Mouse (Mus musculus) limb, embryonic 13.5 days (tissue): ENCODE results near the gene Il17ra. TPM values are rescaled to one million over a fixed set of nuclear protein-coding genes. Genes with fewer than 3 reads are reported as not detected.

Source experiments
- ATAC-seq: fragments of 200-750 bp; cut with Nextera tagmentation; 2 replicates; pipeline ENCODE4 v1.8.0; 2017; ENCODE audit warnings: low read depth, moderate number of reproducible peaks, moderate TSS enrichment; ENCODE audit not compliant: low FRiP score
- H3K27ac ChIP-seq: fragments of 300-500 bp; sonication (generic); 2 replicates; pipeline ENCODE4 v1.5.1; 2015; ENCODE audit warnings: inconsistent platforms, mild to moderate bottlenecking, moderate library complexity
- H3K27me3 ChIP-seq: fragments of 300-500 bp; sonication (generic); 2 replicates; pipeline ENCODE4 v1.6.1; 2015; ENCODE audit warnings: mild to moderate bottlenecking, inconsistent platforms
- H3K36me3 ChIP-seq: fragments of 300-500 bp; sonication (generic); 2 replicates; pipeline ENCODE4 v1.6.1; 2015; ENCODE audit warnings: inconsistent platforms, mild to moderate bottlenecking, moderate library complexity
- H3K4me1 ChIP-seq: fragments of 300-500 bp; sonication (generic); 2 replicates; pipeline ENCODE4 v1.6.1; 2015; ENCODE audit warnings: inconsistent platforms
- H3K4me2 ChIP-seq: fragments of 300-500 bp; sonication (generic); replicated peaks from 2 replicates; pipeline ENCODE4 v1.6.1; 2015; ENCODE audit warnings: inconsistent platforms, mild to moderate bottlenecking, moderate library complexity
- H3K4me3 ChIP-seq: fragments of 300-500 bp; sonication (generic); 2 replicates; pipeline ENCODE4 v1.5.1; 2015; ENCODE audit warnings: moderate library complexity, mild to moderate bottlenecking, inconsistent platforms
- H3K9ac ChIP-seq: fragments of 300-500 bp; sonication (generic); 2 replicates; pipeline ENCODE4 v1.6.1; 2015; ENCODE audit warnings: mild to moderate bottlenecking, inconsistent platforms
- H3K9me3 ChIP-seq: fragments of 300-500 bp; sonication (generic); 2 replicates; pipeline ENCODE4 v1.6.1; 2016; ENCODE audit warnings: inconsistent platforms
- WGBS: fragments of 180-500 bp; shearing (Covaris S2); methylation state at CpG from one replicate; pipeline ENCODE4 v1.1.7; 2015; 5-methylcytosine and 5-hydroxymethylcytosine counted together
- polyA plus RNA-seq: library from polyadenylated mRNA; unstranded; fragments of >200 nt; fragmentation: Nextera tagmentation; extraction: Ambion mirVana; gene quantifications from 2 replicates; pipeline ENCODE4 v1.2.1, GENCODE M21; 2015

The Il17ra gene
- polyA plus RNA-seq, 1 experiment from 2014 or later = 5.4 TPM

- no peaks in the 10 kb centered on the region for H3K9me3 ChIP-seq
- no peak overlapping the region for H3K4me3 ChIP-seq
- no peak overlapping the region for H3K9ac ChIP-seq
- ATAC-seq = no peak
- peaks cover 18% of the 10 kb centered on the region for H3K4me1 ChIP-seq
- no peak overlapping the region for H3K27ac ChIP-seq
- WGBS = 62% methylated on average over 15 of the region's 15 CpGs
- H3K36me3 ChIP-seq = no peaks in the 10 kb centered on the region
- peaks cover 49% of the 10 kb centered on the region for H3K27me3 ChIP-seq
- H3K4me2 ChIP-seq = no peak overlapping the region
These were observed 1.8 kb upstream of the Il17ra start for GRCm38 (mm10) chr6:120461217-120461616.

DNA sequence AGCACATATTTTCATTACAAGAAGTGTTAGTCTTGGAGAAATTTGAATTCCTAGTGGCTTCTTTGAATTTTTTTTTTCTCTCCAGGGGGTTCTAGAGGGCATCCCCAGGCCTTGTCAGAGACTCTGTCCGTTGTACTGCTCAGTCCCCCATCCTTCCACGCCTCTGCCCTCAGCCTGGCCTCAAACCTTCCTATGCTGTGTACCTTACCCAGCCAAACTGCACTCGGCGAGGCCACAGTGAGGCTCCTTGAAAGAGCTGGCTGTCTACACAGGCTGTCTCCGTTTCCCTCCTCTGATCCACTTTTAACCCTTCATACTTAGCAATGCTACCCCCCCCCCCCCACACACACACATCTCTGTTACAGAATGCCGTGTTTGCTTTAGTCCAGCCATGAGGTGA lies 796 bp upstream of the Il17ra start:
- Histone ChIP-seq H3K27me3 (peaks cover 49% of the 10 kb centered on the region), H3K4me2 (no peak overlapping the region), H3K4me3 (no peak overlapping the region), H3K27ac (no peak overlapping the region), H3K36me3 (no peaks in the 10 kb centered on the region), H3K4me1 (peaks cover 18% of the 10 kb centered on the region), H3K9ac (no peak overlapping the region), H3K9me3 (no peaks in the 10 kb centered on the region)
- 53% methylated on average over 6 of the region's 6 CpGs for WGBS
- no peak for ATAC-seq

- peak overlapping the region; percentile 65 for H3K4me3 ChIP-seq
- peaks cover 49% of the 10 kb centered on the region for H3K27me3 ChIP-seq
- H3K9ac ChIP-seq = peak overlapping the region; percentile 67
- ATAC-seq = no peak
- H3K4me2 ChIP-seq = peak overlapping the region; percentile 75
- H3K27ac ChIP-seq = no peak overlapping the region
- no peaks in the 10 kb centered on the region for H3K36me3 ChIP-seq
- 5% methylated on average over 11 of the region's 11 CpGs for WGBS
- no peaks in the 10 kb centered on the region for H3K9me3 ChIP-seq
- H3K4me1 ChIP-seq = peaks cover 18% of the 10 kb centered on the region
These were observed 837 bp downstream of the Il17ra start for GRCm38 (mm10) chr6:120463884-120464283.

- no peaks in the 10 kb centered on the region for H3K36me3 ChIP-seq
- WGBS = 54% methylated on average over 9 of the region's 9 CpGs
- H3K4me1 ChIP-seq = peaks cover 18% of the 10 kb centered on the region
- no peak overlapping the region for H3K9ac ChIP-seq
- peak overlapping the region; percentile 75 for H3K4me2 ChIP-seq
- H3K27me3 ChIP-seq = peaks cover 49% of the 10 kb centered on the region
- ATAC-seq = no peak
- peak overlapping the region; percentile 65 for H3K4me3 ChIP-seq
- no peak overlapping the region for H3K27ac ChIP-seq
- H3K9me3 ChIP-seq = no peaks in the 10 kb centered on the region
These were observed 1.4 kb downstream of the Il17ra start for GRCm38 (mm10) chr6:120464406-120464939.

DNA sequence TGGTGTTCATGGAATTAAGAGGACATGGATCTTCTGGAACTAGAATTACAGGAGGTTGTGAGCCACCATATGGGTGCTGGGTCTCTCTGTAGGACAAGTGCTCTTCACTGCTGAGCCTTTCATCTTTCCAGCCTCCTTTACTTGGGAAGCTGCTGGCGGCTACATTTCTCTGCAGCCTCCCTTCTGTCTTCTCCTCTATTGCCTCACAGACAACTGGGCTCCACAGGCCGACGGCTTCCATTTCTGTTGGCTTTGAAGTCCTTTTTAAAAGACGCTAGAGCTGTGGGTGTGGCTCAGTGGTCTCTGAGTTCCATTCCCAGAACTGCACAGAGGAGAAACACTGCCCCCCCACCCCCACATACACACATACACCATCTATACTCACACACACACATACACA lies 2.3 kb downstream of the Il17ra start:
- Histone ChIP-seq H3K4me2 (no peak overlapping the region), H3K27ac (no peak overlapping the region), H3K4me3 (no peak overlapping the region), H3K4me1 (peaks cover 18% of the 10 kb centered on the region), H3K36me3 (no peaks in the 10 kb centered on the region), H3K27me3 (peaks cover 49% of the 10 kb centered on the region), H3K9me3 (no peaks in the 10 kb centered on the region), H3K9ac (no peak overlapping the region)
- 19% methylated on average over 4 of the region's 4 CpGs for WGBS
- no peak for ATAC-seq

- Histone ChIP-seq H3K9ac (no peak overlapping the region), H3K4me1 (peaks cover 20% of the 10 kb centered on the region), H3K27ac (no peak overlapping the region), H3K9me3 (no peaks in the 10 kb centered on the region), H3K27me3 (peaks cover 40% of the 10 kb centered on the region), H3K4me3 (no peak overlapping the region), H3K36me3 (no peaks in the 10 kb centered on the region), H3K4me2 (no peak overlapping the region)
- 74% methylated on average over 10 of the region's 10 CpGs for WGBS
- no peak for ATAC-seq
These were observed 3.7 kb downstream of the Il17ra start for GRCm38 (mm10) chr6:120466609-120467329.

GRCm38 (mm10) chr6:120468259-120468658 lies 5.2 kb downstream of the Il17ra start:
- Histone ChIP-seq H3K36me3 (no peaks in the 10 kb centered on the region), H3K9ac (no peak overlapping the region), H3K27ac (no peak overlapping the region), H3K4me1 (peaks cover 26% of the 10 kb centered on the region), H3K4me2 (no peak overlapping the region), H3K27me3 (peaks cover 25% of the 10 kb centered on the region), H3K4me3 (no peak overlapping the region), H3K9me3 (no peaks in the 10 kb centered on the region)
- no peak for ATAC-seq
- 82% methylated on average over 4 of the region's 4 CpGs for WGBS

- ATAC-seq = no peak
- Histone ChIP-seq H3K4me3 (no peak overlapping the region), H3K27ac (no peak overlapping the region), H3K4me1 (peaks cover 22% of the 10 kb centered on the region), H3K9me3 (no peaks in the 10 kb centered on the region), H3K27me3 (peaks cover 15% of the 10 kb centered on the region), H3K36me3 (no peaks in the 10 kb centered on the region), H3K4me2 (no peak overlapping the region), H3K9ac (no peak overlapping the region)
- WGBS = 65% methylated on average over 3 of the region's 3 CpGs
These were observed 6.2 kb downstream of the Il17ra start for GRCm38 (mm10) chr6:120469268-120469667.

DNA sequence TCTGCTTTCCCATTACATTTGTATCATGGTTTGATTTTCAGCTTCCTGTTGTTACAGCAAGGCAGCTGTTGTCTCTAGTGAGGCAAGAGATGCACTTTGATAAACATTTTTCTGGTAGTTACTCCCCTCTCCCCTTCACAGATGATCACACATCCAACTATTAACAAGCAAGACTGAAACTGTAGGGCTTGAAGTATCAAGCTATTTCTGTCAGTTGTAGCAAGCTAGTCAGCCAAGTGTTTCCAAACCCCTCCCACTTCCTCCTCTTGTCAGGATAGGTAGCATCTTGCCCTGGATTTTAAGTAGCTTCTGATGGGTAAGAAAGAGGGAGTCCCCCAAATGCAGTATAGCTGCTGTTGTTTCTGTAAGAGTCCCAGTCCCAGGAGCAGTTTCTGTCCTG lies 6.7 kb downstream of the Il17ra start:
- no peak for ATAC-seq
- H3K4me3 ChIP-seq = no peak overlapping the region
- no peaks in the 10 kb centered on the region for H3K36me3 ChIP-seq
- H3K9me3 ChIP-seq = no peaks in the 10 kb centered on the region
- H3K9ac ChIP-seq = no peak overlapping the region
- peaks cover 19% of the 10 kb centered on the region for H3K4me1 ChIP-seq
- H3K4me2 ChIP-seq = no peak overlapping the region
- H3K27ac ChIP-seq = no peak overlapping the region
- H3K27me3 ChIP-seq = peaks cover 10% of the 10 kb centered on the region

DNA sequence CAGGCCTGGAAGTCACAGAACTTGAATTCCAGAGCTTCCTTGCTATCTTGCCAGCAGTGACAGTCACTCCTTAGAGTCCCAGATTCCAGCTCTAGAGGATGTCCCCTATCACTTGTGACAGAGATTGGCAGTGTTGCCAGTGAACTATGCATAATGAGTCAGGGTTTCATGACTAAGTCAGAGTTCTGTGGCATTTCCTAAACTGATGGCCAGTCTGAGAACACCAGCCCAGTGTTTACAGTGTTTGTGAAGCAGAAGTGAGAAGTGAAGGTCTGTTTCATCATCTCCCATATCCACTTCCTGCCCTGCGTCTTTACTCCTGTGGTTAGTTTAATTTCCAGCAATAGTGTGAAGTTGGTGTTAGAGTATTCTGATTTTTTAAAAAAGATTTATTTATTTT lies 7.6 kb downstream of the Il17ra start:
- Histone ChIP-seq H3K4me3 (no peak overlapping the region), H3K4me2 (no peak overlapping the region), H3K9ac (no peak overlapping the region), H3K27ac (no peak overlapping the region), H3K36me3 (no peaks in the 10 kb centered on the region), H3K9me3 (no peaks in the 10 kb centered on the region), H3K4me1 (peaks cover 25% of the 10 kb centered on the region), H3K27me3 (0 out of 2 replicates have a peak, but pooled peaks cover 3% of the 10 kb centered on the region)
- WGBS = 79% methylated on average over 1 of the region's 1 CpGs
- ATAC-seq = no peak

- H3K27me3 ChIP-seq = no peaks in the 10 kb centered on the region
- H3K36me3 ChIP-seq = no peaks in the 10 kb centered on the region
- WGBS = 16% methylated on average over 5 of the region's 5 CpGs
- no peaks in the 10 kb centered on the region for H3K9me3 ChIP-seq
- H3K27ac ChIP-seq = no peak overlapping the region
- no peak overlapping the region for H3K4me2 ChIP-seq
- H3K4me1 ChIP-seq = peaks cover 25% of the 10 kb centered on the region
- no peak for ATAC-seq
- H3K9ac ChIP-seq = no peak overlapping the region
- no peak overlapping the region for H3K4me3 ChIP-seq
These were observed 9.0 kb downstream of the Il17ra start for GRCm38 (mm10) chr6:120471991-120472441.

- Histone ChIP-seq H3K9me3 (no peaks in the 10 kb centered on the region), H3K27me3 (no peaks in the 10 kb centered on the region), H3K4me3 (no peak overlapping the region), H3K9ac (no peak overlapping the region), H3K27ac (no peak overlapping the region), H3K4me1 (peaks cover 25% of the 10 kb centered on the region), H3K36me3 (no peaks in the 10 kb centered on the region), H3K4me2 (no peak overlapping the region)
- WGBS = 34% methylated on average over 8 of the region's 8 CpGs
- ATAC-seq = no peak
These were observed 9.6 kb downstream of the Il17ra start for GRCm38 (mm10) chr6:120472455-120473140.
